Mouse (Mus musculus): ENCODE data around the gene Gm3045. TPM values are rescaled to one million over a fixed set of nuclear protein-coding genes. Genes with fewer than 3 reads are reported as not detected.
A peak's percentile ranks its signal among the peaks of the same experiment; 100 is the strongest.

The Gm3045 gene
- total RNA-seq, 4 experiments from 2014 or later, result not detected

- DNase-seq (ENCODE audit: low spot score), result no peak
Measured at GRCm38 (mm10) chr13:56435615-56436287, 9.4 kb downstream of the Gm3045 start.

- no peak for DNase-seq (ENCODE audit: low spot score)
Measured at GRCm38 (mm10) chr13:56438211-56439075, 12.0 kb downstream of the Gm3045 start, which contains the start of gene Slc25a48. TSS of gene Slc25a48 (plus strand) at chr13:56438355.

DNA sequence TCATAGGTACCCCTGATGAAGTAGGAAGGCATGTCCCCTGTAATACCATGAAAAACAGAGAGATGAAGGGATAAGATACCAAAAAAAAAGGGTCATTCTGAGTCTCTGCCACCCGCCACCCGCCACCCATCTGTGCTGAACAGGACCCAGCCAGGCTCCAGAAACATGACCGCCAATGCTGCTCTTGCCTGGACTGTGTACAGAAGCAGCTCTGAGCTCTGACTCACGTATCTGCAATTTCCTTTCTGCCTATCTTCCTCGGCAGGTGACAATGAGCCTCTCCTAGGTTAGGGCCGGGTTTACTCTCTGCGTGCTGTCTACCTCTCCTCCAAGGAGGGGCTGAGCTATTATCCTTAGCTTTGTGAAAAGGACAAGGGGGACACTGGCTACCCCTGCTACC, 17.0 kb downstream of the Gm3045 start:
- no peak for DNase-seq (ENCODE audit: low spot score)

DNA sequence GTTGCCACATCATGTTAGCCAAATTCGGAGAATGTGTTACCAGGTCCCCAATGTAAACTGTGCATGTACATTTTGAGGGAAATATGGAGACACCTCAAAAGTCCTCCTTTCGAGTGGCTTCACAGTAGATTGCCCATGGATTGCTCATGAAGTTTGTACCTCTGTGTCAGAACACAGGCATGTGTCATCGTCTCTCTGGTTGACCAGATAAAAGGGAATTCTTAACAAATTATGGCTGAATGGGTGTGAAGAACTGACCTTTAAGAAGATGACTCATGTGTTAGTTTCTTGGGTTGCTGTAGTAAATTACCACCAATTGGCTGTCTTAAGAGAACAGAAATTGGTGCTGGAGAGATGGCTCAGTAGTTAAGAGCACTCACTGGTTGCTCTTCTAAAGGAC, 17.7 kb downstream of the Gm3045 start:
- no peak for DNase-seq (ENCODE audit: low spot score)

DNA sequence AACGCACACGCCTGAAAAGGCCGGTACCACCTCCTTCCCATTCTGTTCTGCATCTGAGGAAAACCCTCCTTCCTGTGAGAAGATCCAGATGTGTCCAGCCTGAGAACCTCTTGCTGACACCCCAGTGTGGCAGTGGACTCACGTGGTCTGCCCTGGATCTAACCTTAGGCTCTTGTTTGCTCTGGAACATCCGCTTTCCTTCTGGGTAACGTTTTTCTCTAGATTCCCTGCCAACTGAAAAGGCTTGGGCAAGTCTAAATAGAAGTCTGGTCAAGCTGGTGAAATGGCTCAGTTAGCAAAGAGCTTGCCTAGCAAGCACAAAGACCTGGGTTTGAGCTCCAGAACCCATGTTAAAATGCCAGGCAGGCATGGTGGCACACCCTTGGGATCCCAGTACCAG, 18.6 kb downstream of the Gm3045 start:
- DNase-seq (ENCODE audit: low spot score), result no peak

GRCm38 (mm10) chr13:56449239-56450030, 23.0 kb downstream of the Gm3045 start:
- DNase-seq (ENCODE audit: low spot score), result no peak

DNA sequence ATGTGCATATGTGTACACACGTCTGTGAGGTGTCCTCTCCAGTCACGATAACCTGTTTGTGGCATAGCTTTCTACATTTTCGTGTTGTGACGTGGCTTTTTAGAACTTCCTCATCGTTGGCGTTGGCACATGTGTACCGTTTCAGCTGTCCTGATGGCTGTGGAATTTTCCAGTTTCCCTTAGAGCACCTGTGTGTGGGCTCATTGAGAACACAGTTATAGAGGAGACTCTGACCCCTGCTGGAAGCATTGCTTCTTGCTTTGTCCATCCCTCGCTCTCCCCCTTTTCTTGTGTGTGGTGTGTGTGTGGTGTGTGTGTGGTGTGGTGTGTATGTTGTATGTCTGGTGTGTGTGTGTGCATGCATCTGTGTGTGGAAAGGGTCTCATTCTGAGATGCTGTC, 23.6 kb downstream of the Gm3045 start:
- no peak for DNase-seq (ENCODE audit: low spot score)

DNA sequence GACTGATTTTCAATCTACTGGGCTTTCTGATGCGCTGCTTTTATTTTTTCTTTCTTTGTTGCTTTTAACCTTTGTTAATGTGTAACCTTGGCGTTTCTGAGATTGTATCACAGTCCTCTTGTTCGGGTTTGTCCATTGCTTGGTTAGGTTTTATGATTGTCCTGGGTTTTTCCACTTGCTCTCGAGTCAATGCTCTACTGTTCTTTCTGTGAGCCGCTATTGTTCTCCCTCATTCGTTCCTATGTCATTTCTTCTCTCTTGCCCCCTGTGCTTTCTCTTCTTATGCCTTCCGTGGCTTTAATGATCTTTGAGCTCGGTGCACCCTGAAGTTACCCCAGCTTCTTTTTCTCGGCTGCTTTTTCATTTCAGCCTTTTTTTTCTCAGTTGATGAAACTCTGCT, 31.6 kb downstream of the Gm3045 start:
- DNase-seq (ENCODE audit: low spot score), result no peak

DNA sequence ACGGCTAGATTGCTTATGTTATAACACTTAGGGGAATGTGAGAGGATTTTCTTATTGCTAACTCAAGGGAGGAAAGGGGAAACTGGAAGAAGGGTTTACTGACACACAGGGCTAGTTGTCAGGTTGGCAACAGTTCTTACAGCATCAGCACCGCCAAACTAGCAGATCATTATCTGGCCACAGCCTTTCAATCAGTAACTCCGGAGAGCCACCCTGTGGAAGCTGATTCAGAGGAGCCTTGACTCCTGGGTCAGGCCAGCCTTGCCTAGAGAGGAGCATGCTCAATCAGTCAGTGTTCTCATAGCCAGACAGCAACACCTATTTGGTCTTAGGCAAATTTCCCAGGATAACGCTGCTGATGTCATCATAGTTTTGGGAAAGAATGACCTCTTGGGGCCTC, 35.1 kb downstream of the Gm3045 start:
- DNase-seq (ENCODE audit: low spot score), result no peak

DNA sequence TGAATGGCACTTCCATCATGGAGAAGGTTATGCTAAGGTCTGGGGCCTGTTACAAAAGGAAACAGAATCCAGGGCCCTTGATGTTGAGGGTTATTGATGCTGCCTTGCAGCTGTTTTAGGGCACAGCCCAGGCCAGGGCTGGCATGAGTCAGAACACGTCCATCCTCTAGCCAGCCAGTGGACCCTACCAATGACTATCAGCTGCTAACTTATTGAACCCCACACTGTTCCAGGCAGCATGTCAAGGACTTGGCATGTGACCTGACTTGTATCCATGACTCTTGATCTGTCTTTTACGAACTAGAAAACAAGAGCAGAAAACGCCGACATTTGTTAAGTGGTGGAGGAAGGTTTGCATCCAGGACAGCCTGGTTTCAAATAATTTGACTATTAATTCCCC, 36.4 kb downstream of the Gm3045 start:
- no peak for DNase-seq (ENCODE audit: low spot score)

GRCm38 (mm10) chr13:56463261-56463660, 36.9 kb downstream of the Gm3045 start:
- no peak for DNase-seq (ENCODE audit: low spot score)

DNA sequence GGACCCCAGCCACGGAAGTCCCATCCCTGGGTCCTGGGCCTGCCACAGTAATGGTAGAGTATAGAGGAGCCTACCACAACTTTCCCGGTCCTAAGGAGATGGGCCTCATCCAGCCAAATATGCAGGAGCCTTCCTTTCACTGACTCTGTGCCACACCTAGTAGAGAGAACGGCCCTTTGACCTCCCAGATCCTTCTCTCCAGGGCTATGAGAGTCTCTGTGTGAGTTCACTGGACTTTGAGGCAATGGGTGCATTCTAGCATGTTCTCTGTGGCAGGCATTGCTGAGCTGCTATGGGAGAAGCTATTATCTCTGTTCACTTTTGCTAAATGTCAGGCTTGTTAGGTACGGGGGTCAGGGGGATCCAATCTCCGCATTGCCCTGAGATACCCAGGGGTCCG, 37.4 kb downstream of the Gm3045 start:
- DNase-seq (ENCODE audit: low spot score), result no peak

DNA sequence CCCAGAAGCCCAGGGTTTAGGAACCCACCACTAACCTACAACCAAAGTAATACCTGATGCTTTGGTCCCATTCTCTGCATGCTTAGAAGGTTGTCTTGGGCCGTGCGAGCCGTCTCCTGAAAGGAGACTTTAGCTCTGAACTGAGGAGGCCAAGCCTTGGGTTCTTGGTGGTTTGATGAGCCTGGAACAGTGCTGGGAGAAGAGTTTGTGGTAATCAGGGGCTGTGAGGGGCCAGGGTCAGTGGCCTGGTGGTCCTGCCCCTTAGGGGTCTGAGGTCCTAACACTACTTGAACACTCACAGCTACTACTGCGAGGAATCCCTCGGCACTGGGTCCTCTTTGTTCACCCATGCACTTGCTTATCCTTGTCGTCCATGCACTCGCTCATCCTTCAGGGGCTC, 41.4 kb downstream of the Gm3045 start:
- DNase-seq (ENCODE audit: low spot score), result no peak

DNA sequence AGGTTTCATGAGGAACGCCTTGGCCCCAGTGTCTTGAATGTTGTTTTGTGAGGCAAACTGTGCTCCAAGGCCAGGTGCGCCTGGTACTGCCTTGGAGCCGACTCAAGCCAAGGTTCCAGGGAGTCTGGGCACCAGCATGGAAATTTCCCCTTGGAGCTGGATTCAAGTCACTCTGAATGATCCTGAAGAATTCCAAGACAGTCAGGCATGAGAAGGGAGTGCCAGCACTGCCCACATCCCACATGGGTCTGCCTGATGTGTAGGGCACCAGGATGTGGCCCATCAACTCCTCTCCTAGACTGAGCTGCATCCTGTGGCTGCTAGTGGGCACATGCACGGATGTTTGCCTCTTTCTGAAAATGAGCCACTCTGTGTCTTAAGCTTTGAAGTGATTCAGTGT, 42.1 kb downstream of the Gm3045 start:
- DNase-seq (ENCODE audit: low spot score), result no peak

DNA sequence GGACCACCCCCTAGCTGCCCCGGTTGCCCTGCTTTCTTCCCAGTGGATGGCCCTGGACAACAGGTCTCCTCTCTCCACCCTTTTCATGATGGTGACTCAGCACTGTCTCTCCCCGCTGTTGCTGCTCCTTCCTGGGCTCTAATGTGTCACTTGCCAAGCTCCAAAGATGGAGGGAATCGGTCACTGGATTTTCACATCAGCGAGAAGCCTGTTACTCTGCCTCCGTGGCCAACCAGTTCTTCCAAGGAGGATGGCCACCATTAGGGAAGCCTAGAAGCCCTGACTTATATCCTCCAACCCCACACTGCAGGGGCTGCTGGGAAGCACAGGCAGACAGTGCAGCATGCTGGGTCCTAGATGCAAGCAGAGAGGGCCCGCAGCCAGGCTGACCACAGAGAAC, 44.8 kb downstream of the Gm3045 start:
- DNase-seq (ENCODE audit: low spot score), result no peak

GRCm38 (mm10) chr13:56471951-56472350, 45.6 kb downstream of the Gm3045 start:
- DNase-seq (ENCODE audit: low spot score), result no peak

GRCm38 (mm10) chr13:56472661-56473060, 46.3 kb downstream of the Gm3045 start:
- no peak for DNase-seq (ENCODE audit: low spot score)

DNA sequence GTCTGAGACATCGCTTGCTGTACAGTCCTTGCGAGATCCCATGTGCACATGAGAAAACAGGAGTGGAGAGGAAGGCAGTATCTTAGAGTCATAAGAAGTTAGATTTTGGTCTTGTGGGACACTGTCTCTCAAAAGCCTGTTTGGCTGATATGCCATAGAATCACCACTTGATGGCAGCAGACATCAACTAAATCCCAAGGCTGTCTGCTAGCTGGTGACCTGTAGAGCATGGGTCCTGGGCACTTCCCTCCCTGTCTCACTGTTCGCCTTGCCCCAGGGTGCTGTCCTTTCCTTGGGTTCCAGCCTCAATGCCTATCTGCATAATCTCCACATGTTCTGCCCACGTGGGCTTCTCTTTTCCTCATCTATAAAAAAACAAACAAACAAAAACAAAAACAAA, 49.0 kb downstream of the Gm3045 start:
- peak; percentile 36 for DNase-seq (ENCODE audit: low spot score)

DNA sequence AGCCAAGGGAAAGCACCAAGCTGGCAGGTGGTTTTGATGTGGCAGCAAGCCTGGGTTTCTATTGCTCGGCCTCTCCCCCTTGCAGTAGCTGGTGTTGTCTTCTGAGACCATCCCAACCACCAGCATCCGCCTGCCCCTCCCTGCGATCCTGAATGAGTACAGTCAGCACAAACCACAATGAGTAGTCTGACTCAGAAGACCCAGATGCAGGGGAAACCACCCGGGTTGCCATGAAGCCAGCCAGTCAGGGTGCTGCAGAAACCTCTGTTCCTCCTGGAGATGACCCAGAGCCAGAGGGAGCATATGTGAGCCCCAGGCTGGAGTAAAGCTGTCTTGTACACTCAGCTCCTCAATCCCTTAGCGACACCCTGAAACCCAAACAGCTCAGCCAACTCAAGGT, 50.4 kb downstream of the Gm3045 start:
- no peak for DNase-seq (ENCODE audit: low spot score)

DNA sequence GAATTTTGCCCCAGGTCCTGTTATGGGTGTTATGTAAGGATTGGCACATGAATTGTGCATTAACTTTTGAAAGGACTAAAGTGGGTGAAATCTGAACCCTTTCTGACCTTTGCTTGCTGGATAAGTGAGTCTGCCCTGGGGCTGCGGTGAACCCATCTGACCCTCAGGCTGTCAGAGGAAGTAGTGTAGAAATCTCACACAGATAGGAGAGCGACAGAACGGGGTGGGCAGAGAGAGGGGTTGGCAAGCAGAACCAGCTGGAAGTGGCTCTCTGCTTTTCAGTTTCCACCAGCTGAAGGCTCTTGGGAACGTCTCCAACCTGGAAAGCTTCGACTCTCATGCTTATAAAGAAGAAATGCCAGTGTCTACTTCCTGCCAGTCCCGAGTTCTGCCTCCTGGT, 50.9 kb downstream of the Gm3045 start:
- DNase-seq (ENCODE audit: low spot score), result no peak

DNA sequence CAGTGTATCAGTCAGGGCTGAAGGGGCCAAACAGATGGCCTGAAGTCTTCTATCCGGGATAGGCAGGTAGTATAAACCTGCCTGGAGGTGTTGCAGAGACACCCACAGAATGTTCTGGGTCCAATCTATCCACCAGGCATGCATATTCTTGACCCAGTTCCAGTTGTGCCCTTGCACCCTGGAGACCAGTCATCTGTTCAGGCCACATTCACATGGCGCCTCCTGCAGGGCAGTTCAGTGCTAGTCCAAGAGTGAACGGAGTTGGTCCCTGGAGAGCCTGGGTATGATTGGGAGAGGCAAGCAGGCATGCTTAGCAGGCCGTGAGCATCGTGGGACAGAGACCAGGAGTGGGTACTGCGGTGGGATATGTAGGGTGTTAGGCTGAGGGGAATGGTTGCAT, 51.6 kb downstream of the Gm3045 start:
- no peak for DNase-seq (ENCODE audit: low spot score)

DNA sequence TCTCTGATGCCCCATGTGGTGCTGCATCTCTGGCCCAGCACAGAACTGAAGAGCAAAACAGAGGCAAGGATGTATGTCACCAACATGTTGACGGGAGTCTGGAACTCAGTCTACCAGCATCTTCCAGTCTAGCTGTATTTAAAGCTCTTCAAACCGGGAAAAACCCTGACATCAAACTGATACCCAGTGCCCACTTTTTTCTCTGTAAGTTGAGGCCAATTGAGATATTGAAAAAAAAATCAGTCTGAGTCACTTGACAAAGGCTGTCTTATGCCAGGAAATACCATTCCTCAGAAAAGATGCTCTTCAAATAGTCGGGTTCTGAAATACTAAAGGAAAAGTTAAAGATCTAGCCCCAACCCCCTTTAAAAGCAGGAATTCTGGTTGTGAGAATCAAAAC, 55.8 kb downstream of the Gm3045 start, which contains the start of gene Il9:
TSS of gene Il9 (minus strand) at position 101 of the 400 bp plus-strand sequence.
- no peak for DNase-seq (ENCODE audit: low spot score)

Measured in heart, adult 8-10 months (tissue).